Mouse (Mus musculus) lung, postnatal 0 days (tissue): ENCODE measurements around the gene Hdhd5. TPM values are rescaled to one million over a fixed set of nuclear protein-coding genes. Genes with fewer than 3 reads are reported as not detected.
A peak's percentile ranks its signal among the peaks of the same experiment; 100 is the strongest.

Experiments
- ATAC-seq: fragments of 200-750 bp; cut with Nextera tagmentation; 2 replicates; pipeline ENCODE4 v1.8.0; 2017; ENCODE audit warnings: moderate library complexity
- DNase-seq: peaks from one replicate; pipeline ENCODE4 v3.0.0-alpha.2; 2016; ENCODE audit warnings: low spot score
- H3K27ac ChIP-seq: fragments of 300-500 bp; sonication (generic); 2 replicates; pipeline ENCODE4 v1.5.1; 2014; ENCODE audit warnings: antibody characterized with exemption, mild to moderate bottlenecking, low read length, mixed read lengths
- H3K27me3 ChIP-seq: fragments of 300-500 bp; sonication (generic); replicated peaks from 2 replicates; pipeline ENCODE4 v1.6.1; 2014; ENCODE audit warnings: low read length, mixed read lengths; ENCODE audit not compliant: insufficient read depth
- H3K36me3 ChIP-seq: fragments of 300-500 bp; sonication (generic); 2 replicates; pipeline ENCODE4 v1.6.1; 2014; ENCODE audit warnings: low read length, mixed read lengths; ENCODE audit not compliant: insufficient read depth
- H3K4me1 ChIP-seq: fragments of 300-500 bp; sonication (generic); 2 replicates; pipeline ENCODE4 v1.6.1; 2014; ENCODE audit warnings: antibody characterized with exemption, low read depth, low read length, mixed read lengths; ENCODE audit not compliant: insufficient read depth
- H3K4me2 ChIP-seq: fragments of 300-500 bp; sonication (generic); replicated peaks from 2 replicates; pipeline ENCODE4 v1.6.1; 2014; ENCODE audit warnings: low read depth, mild to moderate bottlenecking, low read length, moderate library complexity, mixed read lengths
- H3K4me3 ChIP-seq: fragments of 300-500 bp; sonication (generic); 2 replicates; pipeline ENCODE4 v1.5.1; 2014; ENCODE audit warnings: low read depth, low read length
- H3K9ac ChIP-seq: fragments of 300-500 bp; sonication (generic); replicated peaks from 2 replicates; pipeline ENCODE4 v1.6.1; 2014; ENCODE audit warnings: low read depth, mild to moderate bottlenecking
- H3K9me3 ChIP-seq: fragments of 300-500 bp; sonication (generic); 2 replicates; pipeline ENCODE4 v1.6.1; 2016; ENCODE audit warnings: low read length, mixed read lengths
- CTCF ChIP-seq: IDR thresholded peaks from 2 replicates; pipeline ENCODE4 v1.5.1; 2016; ENCODE audit warnings: antibody characterized with exemption, mild to moderate bottlenecking
- EP300 ChIP-seq: IDR thresholded peaks from 2 replicates; pipeline ENCODE4 v1.6.1; 2016; ENCODE audit warnings: antibody characterized with exemption, mild to moderate bottlenecking, control low read depth
- WGBS: fragments of 180-500 bp; shearing (Covaris S2); extraction: QIAGEN DNeasy Blood & Tissue Kit; methylation state at CpG from one replicate; pipeline ENCODE4 v1.1.7; 2014; 5-methylcytosine and 5-hydroxymethylcytosine counted together
- polyA plus RNA-seq: library from polyadenylated mRNA; unstranded; fragments of >200 nt; fragmentation: Nextera tagmentation; extraction: Ambion mirVana; gene quantifications from 2 replicates; pipeline ENCODE4 v1.2.1, GENCODE M21; 2015

Gene Hdhd5
- polyA plus RNA-seq: 10.1 and 10.5 TPM in 2 replicates

DNA sequence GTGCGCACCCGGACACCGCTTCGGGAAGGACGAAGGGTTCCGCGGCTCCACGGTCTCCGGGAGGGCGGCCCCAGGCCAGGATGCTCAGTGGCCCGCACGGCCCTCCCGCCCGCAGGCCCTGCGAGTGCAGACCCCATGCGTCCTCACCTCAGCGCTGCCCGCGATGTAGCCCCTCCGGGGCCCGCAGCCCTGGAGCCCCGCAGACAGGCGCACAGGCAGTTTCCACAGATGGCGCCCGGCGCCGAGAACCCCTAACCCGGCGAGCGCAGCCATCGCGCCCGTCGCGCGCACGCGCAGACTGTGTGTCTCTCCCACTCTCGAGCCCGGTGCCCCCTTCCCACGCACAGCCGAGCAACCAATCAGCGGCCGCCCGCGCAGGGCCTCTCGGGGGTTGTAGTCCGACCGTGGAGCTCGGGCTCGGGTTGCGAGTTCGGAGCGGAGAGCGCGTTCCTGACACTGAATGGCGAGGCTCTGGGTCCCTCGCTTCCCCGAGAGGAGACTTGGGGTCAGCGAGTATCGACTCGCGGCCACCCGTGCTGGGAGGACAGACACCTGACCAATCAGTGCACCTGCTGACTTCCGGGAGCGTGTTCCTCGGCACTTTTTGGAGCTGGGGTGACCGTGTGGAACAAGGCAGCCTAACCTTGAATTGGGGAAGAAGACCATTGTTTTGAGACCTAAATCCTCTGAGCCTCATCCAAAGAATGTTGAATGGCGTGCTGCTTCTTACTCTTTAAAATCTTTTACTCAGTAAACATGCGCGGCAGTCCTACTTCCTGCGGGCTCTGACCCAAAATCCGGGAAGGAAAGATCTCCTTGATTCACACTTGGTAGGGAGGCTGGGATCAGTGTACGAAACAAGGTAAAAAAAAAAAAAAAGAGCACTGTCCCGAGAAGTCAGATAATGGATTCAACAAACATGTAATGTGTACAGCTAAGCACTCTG lies at the start of gene Hdhd5:
Gene Hdhd5, minus strand, starts transcription at position 300 of the 946 bp plus-strand sequence.
- peak within 1 kb of the TSS; percentile 88 for H3K4me2 ChIP-seq
- ATAC-seq (peak; percentile 100), DNase-seq (peak; percentile 96)
- peak within 1 kb of the TSS; percentile 60 for H3K9ac ChIP-seq
- H3K27me3 ChIP-seq: no peaks in the 10 kb centered on the region
- no peak for TF ChIP-seq EP300
- TF ChIP-seq CTCF: no peak
- peak within 1 kb of the TSS; percentile 87 for H3K4me3 ChIP-seq
- peak within 1 kb of the TSS; percentile 55; the same call in 1 of the 2 replicates for H3K27ac ChIP-seq
- WGBS: under 1% methylated on average over 69 of the region's 75 CpGs
- no peaks in the 10 kb centered on the region for H3K9me3 ChIP-seq
- no peaks in the 10 kb centered on the region for H3K36me3 ChIP-seq
- no peaks in the 10 kb centered on the region; the same call in 1 of the 2 replicates for H3K4me1 ChIP-seq

DNA sequence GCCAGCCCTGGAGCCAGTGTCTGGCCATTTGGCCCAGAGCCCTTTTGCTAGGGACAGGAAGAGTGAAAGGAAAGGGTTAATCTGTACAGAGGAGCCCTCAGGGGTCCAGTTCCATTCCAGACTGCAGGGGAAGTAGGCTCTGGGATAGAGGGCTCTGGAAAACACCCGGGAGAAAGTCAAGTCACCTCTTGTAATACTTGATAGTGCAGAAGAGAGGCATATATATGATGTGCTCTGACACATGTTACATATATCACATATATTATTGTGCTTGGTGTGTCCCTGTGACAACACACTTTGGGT lies 49.5 kb upstream of the Hdhd5 start:
- H3K4me3 ChIP-seq: no peak overlapping the region
- no peak overlapping the region for H3K27ac ChIP-seq
- no peaks in the 10 kb centered on the region for H3K36me3 ChIP-seq
- TF ChIP-seq CTCF (no peak), EP300 (no peak)
- no peaks in the 10 kb centered on the region for H3K9me3 ChIP-seq
- peak overlapping the region; percentile 71 for H3K4me2 ChIP-seq
- H3K9ac ChIP-seq: no peak overlapping the region
- DNase-seq (no peak), ATAC-seq (no peak)
- no peaks in the 10 kb centered on the region for H3K27me3 ChIP-seq
- peaks cover 7% of the 10 kb centered on the region for H3K4me1 ChIP-seq
- 0% methylated on average over 1 of the region's 1 CpGs for WGBS

DNA sequence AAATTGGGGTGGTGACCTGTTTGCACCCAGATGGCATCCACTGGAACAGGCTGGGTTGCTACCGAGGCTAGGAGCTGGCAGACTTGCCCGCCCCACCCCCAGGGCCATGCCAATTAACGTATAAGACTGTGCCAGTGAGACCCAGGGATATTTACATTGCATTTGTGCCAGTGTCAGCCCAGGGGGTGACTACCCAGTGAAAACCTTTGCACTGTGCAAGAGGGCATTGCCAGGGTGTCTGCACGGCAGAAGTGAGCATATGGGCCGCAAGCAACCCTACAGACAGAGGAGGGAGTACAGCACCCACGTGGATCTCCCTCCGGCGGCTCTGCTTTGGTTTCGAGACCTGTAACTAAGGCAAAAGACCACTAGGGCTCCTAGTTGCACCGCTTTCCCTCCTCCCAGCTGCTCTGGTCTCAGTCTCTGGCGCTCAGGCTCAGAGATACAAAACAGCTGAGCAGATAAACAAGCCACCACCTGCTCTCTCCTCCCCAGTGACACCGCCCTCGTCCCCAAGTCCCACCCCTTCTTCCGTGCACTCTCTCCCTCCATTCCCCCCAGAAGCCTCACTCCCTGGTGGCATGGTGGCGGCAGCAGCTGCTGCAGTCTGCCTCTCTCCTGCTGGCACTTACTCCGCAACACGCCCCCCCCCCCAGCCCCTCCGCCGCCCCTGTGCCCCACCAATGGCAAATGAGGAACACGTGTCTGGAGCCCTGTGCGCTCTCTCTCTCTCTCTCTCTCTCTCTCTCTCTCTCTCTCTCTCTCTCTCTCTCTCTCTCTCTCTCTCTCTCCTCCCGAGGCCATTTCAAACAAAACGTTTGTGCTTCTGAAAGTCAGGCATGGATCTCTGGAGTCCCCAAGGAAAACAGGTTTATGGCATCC lies 49.0 kb upstream of the Hdhd5 start:
- ATAC-seq (peak; percentile 74), DNase-seq (peak; percentile 63)
- Histone ChIP-seq H3K4me1 (peaks cover 7% of the 10 kb centered on the region), H3K4me2 (peak overlapping the region; percentile 71), H3K27ac (no peak overlapping the region), H3K36me3 (no peaks in the 10 kb centered on the region), H3K4me3 (peak overlapping the region; percentile 35), H3K9me3 (no peaks in the 10 kb centered on the region), H3K27me3 (no peaks in the 10 kb centered on the region), H3K9ac (no peak overlapping the region)
- 2% methylated on average over 22 of the region's 23 CpGs for WGBS
- TF ChIP-seq CTCF: peak; percentile 48
- no peak for TF ChIP-seq EP300

DNA sequence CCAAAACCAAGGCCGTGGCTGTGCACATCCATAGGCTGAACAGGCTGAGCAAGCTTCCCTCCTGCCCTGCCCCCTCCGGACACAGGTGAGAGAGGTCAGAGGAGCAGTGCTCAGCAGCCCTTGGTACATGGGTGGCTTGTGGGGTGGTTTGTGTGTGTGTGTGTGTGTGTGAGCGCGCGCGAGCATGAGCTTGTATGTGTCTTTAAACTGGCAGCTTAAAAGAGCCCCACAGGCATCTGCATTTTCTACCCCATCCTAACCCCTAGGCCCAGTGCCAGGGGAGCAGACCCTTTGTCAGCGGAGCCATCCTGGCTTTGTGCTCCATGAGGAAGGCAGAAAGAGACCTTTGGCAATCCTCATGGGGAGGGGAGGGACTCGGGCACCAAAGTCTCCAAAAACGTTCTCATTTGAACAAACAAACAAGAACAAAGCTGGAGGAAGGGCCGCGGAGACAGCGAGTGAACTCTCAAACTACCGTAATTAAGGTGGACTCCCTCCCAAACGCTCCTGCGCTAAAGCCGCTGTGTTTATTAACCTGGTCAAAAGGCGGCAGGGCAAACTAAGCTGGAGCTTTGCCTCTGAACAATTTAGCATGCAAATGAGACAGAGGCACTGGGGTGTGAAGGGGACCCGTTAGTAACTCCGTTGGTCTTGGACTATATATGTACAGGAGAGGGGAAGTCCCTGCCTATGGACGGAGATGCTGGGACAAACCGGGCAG lies 48.2 kb upstream of the Hdhd5 start:
- H3K9me3 ChIP-seq: no peaks in the 10 kb centered on the region
- TF ChIP-seq CTCF (no peak), EP300 (no peak)
- no peaks in the 10 kb centered on the region for H3K27me3 ChIP-seq
- peak overlapping the region; percentile 71 for H3K4me2 ChIP-seq
- H3K36me3 ChIP-seq: no peaks in the 10 kb centered on the region
- 11% methylated on average over 21 of the region's 21 CpGs for WGBS
- ATAC-seq (peak; percentile 43), DNase-seq (no peak)
- no peak overlapping the region for H3K27ac ChIP-seq
- H3K4me3 ChIP-seq: peak overlapping the region; percentile 35
- peaks cover 7% of the 10 kb centered on the region for H3K4me1 ChIP-seq
- H3K9ac ChIP-seq: no peak overlapping the region

DNA sequence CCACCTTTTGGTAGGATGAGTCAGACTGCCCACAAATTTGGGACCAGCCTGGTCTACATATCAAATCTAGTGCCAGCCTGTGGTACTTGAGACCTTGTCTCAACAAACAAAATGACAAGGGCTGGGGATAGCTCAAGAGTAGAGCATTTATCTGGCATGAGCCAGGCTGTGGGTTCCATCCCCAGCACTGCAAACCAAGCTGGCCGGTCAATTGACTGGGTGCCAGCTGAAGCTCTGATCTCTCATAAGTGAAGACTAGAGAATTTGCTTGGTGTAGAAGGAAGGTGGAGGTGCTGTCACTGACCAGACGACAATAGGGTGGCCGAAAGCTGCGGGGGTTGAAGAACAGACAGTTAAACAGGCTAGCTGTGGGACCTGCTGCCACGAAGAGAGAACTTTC lies 47.4 kb upstream of the Hdhd5 start:
- Histone ChIP-seq H3K4me3 (no peak overlapping the region), H3K9me3 (no peaks in the 10 kb centered on the region), H3K36me3 (no peaks in the 10 kb centered on the region), H3K27me3 (no peaks in the 10 kb centered on the region), H3K4me1 (peaks cover 7% of the 10 kb centered on the region), H3K9ac (no peak overlapping the region), H3K27ac (no peak overlapping the region), H3K4me2 (no peak overlapping the region)
- TF ChIP-seq CTCF: no peak
- TF ChIP-seq EP300: no peak
- ATAC-seq (no peak), DNase-seq (no peak)
- WGBS: 58% methylated on average over 5 of the region's 5 CpGs
